Mouse (Mus musculus): ENCODE results near the gene Gm10135. TPM values are rescaled to one million over a fixed set of nuclear protein-coding genes. Genes with fewer than 3 reads are reported as not detected.
"Not testable (repeated sequence)": the region's sequence is repeated elsewhere in the genome, so short reads cannot be mapped to it uniquely, and the experiment has no call there.

The Gm10135 gene
- polyA plus RNA-seq, 1 experiment = not detected

DNA sequence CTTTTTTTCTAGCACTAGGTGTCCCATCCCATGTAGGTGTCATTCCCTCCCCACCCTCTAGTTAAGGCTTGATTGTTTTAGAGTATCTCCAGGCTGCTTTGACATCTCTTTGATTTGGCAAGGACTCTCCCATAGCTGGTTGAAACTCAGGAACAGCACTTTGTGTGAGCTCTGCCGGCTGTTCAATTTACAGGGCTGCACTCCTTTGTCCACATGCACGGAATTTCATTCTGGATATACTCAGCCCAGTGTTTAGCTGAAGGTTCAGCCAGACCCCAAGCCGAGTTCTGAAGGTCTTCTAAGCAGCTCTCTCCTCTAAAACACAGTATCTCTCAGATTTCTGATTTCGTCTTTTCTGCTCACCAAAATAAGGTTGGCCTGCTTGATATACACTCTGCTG lies 2.1 kb downstream of the Gm10135 start:
- Histone ChIP-seq H3K4me3 (replicated peaks; ENCODE audit: extremely low read depth, low read depth, low read length) (no peak overlapping the region), H3K4me1 (ENCODE audit: control insufficient read depth, insufficient read depth, low read length) (no peaks in the 10 kb centered on the region)
- WGBS = 81% methylated on average over 4 of the region's 4 CpGs
- TF ChIP-seq POLR2A (IDR thresholded peaks at IDR 0.05; ENCODE audit: borderline replicate concordance, extremely low read depth, low read depth, low read length) (no peak), CTCF (IDR thresholded peaks at IDR 0.05; ENCODE audit: insufficient read depth, low read length) (no peak)
- DNase-seq = no peak

DNA sequence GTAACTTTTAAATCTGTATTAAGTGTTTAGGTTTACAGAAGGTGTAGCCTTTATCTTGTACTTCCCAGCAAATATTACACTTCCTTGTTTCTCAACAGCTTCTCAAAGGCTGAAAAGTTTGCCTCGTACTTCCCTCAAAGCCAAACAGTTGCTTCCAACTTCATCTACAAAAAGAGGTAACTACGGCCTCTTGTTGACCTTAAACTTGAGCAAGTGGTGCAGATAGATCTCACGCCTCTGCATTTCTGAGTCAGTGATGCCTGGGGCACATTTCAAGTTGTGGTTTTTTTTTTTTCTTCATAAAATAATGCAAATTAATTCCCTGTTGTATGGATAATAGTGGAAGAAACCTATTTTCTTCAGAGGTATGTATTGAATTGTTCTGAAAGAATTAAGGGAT lies 8.8 kb downstream of the Gm10135 start:
- H3K4me1 ChIP-seq (ENCODE audit: control insufficient read depth, insufficient read depth, low read length) = no peaks in the 10 kb centered on the region
- DNase-seq = no peak
- no peak overlapping the region for H3K4me3 ChIP-seq (replicated peaks; ENCODE audit: extremely low read depth, low read depth, low read length)
- TF ChIP-seq CTCF (IDR thresholded peaks at IDR 0.05; ENCODE audit: insufficient read depth, low read length) (no peak), POLR2A (IDR thresholded peaks at IDR 0.05; ENCODE audit: borderline replicate concordance, extremely low read depth, low read depth, low read length) (no peak)
- 72% methylated on average over 3 of the region's 3 CpGs for WGBS

DNA sequence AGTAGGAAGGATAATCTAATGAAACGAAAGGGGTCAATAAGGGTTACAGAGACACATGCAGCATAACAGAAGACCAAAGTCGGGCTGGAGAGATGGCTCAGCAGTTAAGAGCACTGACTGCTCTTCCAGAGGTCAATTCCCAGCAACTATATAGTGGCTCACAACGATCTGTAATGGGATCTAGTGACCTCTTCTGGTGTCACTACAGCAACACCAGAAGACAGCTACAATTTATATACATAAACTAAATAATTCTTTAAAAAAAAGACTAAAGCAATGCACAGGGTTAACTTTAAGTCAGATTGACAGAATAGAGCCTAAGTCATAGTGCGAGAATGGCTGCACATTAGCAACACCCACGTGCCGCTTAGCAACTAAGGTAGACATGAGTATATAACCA lies 14.4 kb downstream of the Gm10135 start:
- Histone ChIP-seq H3K4me1 (ENCODE audit: control insufficient read depth, insufficient read depth, low read length) (no peaks in the 10 kb centered on the region), H3K4me3 (replicated peaks; ENCODE audit: extremely low read depth, low read depth, low read length) (no peak overlapping the region)
- WGBS = 64% methylated on average over 6 of the region's 6 CpGs
- TF ChIP-seq CTCF (IDR thresholded peaks at IDR 0.05; ENCODE audit: insufficient read depth, low read length) = no peak
- no peak for TF ChIP-seq POLR2A (IDR thresholded peaks at IDR 0.05; ENCODE audit: borderline replicate concordance, extremely low read depth, low read depth, low read length)
- DNase-seq = no peak

DNA sequence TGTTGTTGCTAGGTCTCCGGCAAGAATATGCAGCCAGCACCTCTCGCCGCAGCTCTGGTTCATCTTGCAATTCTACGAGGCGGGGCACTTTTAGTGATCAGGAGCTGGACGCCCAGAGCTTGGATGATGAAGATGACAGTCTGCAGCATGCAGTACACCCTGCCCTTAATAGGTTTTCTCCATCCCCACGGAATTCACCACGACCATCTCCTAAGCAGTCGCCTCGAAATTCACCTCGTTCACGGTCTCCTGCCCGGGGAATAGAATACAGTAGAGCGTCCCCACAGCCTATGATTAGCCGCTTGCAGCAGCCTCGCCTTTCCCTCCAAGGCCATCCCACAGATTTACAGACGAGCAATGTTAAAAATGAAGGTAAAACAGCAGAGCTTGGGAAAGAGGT lies 17.2 kb downstream of the Gm10135 start:
- no peak overlapping the region for H3K4me3 ChIP-seq (replicated peaks; ENCODE audit: extremely low read depth, low read depth, low read length)
- no peak for DNase-seq
- no peaks in the 10 kb centered on the region; the same call in 1 of the 2 replicates for H3K4me1 ChIP-seq (ENCODE audit: control insufficient read depth, insufficient read depth, low read length)
- 90% methylated on average over 17 of the region's 17 CpGs for WGBS
- TF ChIP-seq POLR2A (IDR thresholded peaks at IDR 0.05; ENCODE audit: borderline replicate concordance, extremely low read depth, low read depth, low read length) (no peak), CTCF (IDR thresholded peaks at IDR 0.05; ENCODE audit: insufficient read depth, low read length) (no peak)

DNA sequence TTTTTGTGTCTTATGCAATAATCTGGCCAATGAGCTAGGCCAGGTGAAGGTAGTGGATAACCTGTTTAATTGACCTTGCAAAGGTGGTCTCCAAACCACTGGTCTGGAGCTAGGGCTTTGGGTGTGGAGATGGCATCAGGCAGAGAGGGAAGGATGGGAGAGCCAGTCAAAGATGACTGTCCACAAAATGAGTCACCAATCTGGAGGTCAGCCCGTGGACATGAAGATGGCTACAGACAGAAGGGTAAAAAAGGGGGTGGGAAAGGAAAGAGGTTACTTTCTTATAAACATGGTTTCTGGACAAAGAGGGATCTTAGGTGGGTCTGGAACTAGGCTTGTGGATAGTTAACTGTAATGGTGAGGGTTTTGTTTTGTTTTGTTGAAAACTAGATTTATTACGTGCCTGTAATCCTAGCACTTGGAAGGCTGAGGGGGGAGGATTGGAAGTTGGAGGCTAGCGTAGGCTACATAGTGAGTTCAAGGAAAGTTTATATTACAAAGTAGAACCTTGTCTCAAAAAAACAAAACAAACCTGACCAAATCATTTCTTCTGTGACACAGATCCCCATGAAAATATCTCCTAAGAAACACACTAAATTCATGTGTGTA lies 20.4 kb downstream of the Gm10135 start:
- no peak for TF ChIP-seq CTCF (IDR thresholded peaks at IDR 0.05; ENCODE audit: insufficient read depth, low read length)
- TF ChIP-seq POLR2A (IDR thresholded peaks at IDR 0.05; ENCODE audit: borderline replicate concordance, extremely low read depth, low read depth, low read length) = no peak
- no peak overlapping the region for H3K4me3 ChIP-seq (replicated peaks; ENCODE audit: extremely low read depth, low read depth, low read length)
- DNase-seq = no peak
- WGBS = 72% methylated on average over 3 of the region's 3 CpGs
- H3K4me1 ChIP-seq (ENCODE audit: control insufficient read depth, insufficient read depth, low read length) = no peaks in the 10 kb centered on the region; the same call in 1 of the 2 replicates

DNA sequence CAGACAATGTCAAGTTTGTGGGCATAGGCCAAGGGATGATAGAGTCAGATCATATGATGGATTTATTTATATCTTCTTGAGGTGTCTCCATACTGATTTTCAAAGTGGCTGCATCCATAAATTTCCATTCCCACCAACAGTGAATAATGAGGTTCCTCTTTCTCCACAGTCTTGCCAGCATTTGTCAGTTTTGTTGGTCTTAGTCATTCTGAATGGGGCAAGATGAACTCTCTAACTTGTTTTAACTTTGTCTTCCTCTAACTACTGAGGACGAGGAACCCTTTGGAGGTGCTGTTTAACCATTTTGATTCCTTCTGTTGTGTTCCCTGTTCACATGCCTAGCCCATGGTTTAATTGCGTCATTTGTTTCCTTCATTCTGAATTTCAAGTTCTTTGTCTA lies 24.2 kb downstream of the Gm10135 start:
- 78% methylated on average over 2 of the region's 2 CpGs for WGBS
- DNase-seq = no peak
- TF ChIP-seq CTCF (IDR thresholded peaks at IDR 0.05; ENCODE audit: insufficient read depth, low read length) = no peak
- no peak for TF ChIP-seq POLR2A (IDR thresholded peaks at IDR 0.05; ENCODE audit: borderline replicate concordance, extremely low read depth, low read depth, low read length)
- no peak overlapping the region for H3K4me3 ChIP-seq (replicated peaks; ENCODE audit: extremely low read depth, low read depth, low read length)
- no peaks in the 10 kb centered on the region; the same call in 1 of the 2 replicates for H3K4me1 ChIP-seq (ENCODE audit: control insufficient read depth, insufficient read depth, low read length)

DNA sequence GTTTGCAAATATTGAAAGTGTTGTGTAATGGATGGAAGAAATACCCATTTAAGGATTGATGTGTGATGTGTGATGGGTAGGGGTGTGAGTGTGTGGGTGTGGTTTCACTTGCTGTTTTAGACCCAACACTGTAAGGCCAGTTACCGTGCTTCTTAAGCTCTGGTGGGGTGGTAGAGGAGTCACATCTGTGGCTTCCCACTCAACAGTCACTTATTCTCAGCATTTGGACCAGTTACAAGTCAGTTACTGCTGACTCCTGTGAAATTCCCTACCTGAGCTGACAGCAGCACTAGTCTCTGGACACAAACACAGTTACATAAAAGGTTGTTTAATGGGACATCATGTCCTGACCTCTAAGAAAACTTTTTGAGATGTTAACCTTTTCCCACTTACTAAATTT lies 26.4 kb downstream of the Gm10135 start:
- TF ChIP-seq POLR2A (IDR thresholded peaks at IDR 0.05; ENCODE audit: borderline replicate concordance, extremely low read depth, low read depth, low read length) (no peak), CTCF (IDR thresholded peaks at IDR 0.05; ENCODE audit: insufficient read depth, low read length) (no peak)
- Histone ChIP-seq H3K4me1 (ENCODE audit: control insufficient read depth, insufficient read depth, low read length) (no peaks in the 10 kb centered on the region; the same call in 1 of the 2 replicates), H3K4me3 (replicated peaks; ENCODE audit: extremely low read depth, low read depth, low read length) (no peak overlapping the region)
- 59% methylated on average over 1 of the region's 1 CpGs for WGBS
- DNase-seq = no peak

DNA sequence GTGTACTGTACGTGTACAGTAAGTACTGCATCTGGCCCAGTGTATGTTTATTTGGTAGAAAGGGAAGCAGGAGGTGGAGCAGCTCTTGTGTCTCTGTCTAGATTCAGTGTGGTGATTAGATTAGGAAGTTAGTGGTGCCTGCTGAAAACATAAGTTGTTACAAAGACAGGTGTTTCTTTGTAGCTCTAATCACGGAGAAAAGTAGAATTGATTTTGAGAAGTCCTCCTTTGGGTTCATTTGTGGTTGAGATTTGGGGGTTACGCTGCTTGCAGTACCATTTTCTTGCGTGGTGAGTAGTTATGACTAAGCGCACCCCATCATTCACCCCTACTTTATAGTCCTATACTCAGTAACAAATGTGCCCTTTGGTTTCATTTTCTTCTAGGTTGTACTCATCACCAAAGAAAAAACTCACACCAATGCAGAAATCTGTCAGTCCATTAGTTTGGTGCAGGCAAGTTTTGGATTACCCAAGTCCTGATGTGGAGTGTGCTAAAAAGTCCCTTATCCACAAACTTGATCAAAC lies 33.5 kb downstream of the Gm10135 start:
- no peak overlapping the region for H3K4me3 ChIP-seq (replicated peaks; ENCODE audit: extremely low read depth, low read depth, low read length)
- no peak for DNase-seq
- no peak for TF ChIP-seq CTCF (IDR thresholded peaks at IDR 0.05; ENCODE audit: insufficient read depth, low read length)
- H3K4me1 ChIP-seq (ENCODE audit: control insufficient read depth, insufficient read depth, low read length) = peaks cover 8% of the 10 kb centered on the region
- 65% methylated on average over 5 of the region's 5 CpGs for WGBS

DNA sequence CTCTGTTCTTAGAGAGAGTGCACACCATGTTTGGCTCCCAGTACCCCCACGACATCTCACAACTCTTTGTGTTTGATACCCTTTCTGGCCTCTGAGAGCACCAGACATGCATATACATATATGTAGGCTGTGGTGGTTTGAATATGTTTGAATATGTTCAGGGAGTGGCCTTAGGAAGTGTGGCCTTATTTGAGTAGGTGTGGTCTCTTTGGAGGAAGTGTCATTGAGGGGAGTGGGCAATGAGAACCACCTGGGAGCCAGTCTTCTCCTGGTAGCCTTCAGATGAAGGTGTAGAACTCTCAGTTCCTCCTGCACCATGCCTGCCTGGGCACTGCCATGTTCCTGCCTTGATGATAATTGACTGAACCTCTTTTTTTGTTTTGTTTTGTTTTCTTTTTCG lies 35.2 kb downstream of the Gm10135 start:
- WGBS = 96% methylated on average over 2 of the region's 2 CpGs

DNA sequence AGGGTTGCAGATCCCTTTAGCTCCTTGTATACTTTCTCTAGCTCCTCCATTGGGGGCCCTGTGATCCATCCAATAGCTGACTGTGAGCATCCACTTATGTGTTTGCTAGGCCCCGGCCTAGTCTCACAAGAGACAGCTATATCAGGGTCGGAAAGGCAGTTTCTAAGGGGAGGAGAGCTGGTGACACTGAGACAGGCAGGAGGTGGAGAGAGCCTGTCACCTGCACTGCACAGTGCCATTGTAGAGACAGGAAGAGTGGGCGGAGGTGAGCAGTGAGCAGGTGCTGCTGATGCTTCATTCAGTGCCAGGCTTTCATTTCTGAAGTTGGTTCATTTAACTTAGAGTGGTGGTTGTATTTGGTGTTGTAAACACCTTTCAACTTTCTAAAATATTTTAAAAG lies 36.1 kb downstream of the Gm10135 start:
- not testable (repeated sequence) for H3K4me1 ChIP-seq (ENCODE audit: control insufficient read depth, insufficient read depth, low read length); DNase-seq; H3K4me3 ChIP-seq (replicated peaks; ENCODE audit: extremely low read depth, low read depth, low read length)
- WGBS = 91% methylated on average over 3 of the region's 3 CpGs

More for the DNA sequence above, 35.2 kb downstream of the Gm10135 start:
- Histone ChIP-seq H3K4me3 (replicated peaks; ENCODE audit: extremely low read depth, low read depth, low read length) (no peak overlapping the region), H3K4me1 (ENCODE audit: control insufficient read depth, insufficient read depth, low read length) (peaks cover 8% of the 10 kb centered on the region)
- TF ChIP-seq CTCF (IDR thresholded peaks at IDR 0.05; ENCODE audit: insufficient read depth, low read length) (no peak), POLR2A (IDR thresholded peaks at IDR 0.05; ENCODE audit: borderline replicate concordance, extremely low read depth, low read depth, low read length) (no peak)
- DNase-seq = no peak
